Mouse (Mus musculus) heart, postnatal 36 days (tissue): ENCODE data around the gene Gcfc2. TPM values are rescaled to one million over a fixed set of nuclear protein-coding genes. Genes with fewer than 3 reads are reported as not detected.
A peak's percentile ranks its signal among the peaks of the same experiment; 100 is the strongest.

Experiments used
- DNase-seq, 2 experiments: peaks; one replicate each; pipeline ENCODE4 v3.0.0; 2021 to 2022
- intact Hi-C: fragments of 180-260 bp; cut with DNase I; formaldehyde crosslinking; loops from one replicate; pipeline ENCODE4 v1.15.1; 2025
- total RNA-seq, 2 experiments: library from RNA; stranded (reverse); gene quantifications; 2 replicates each; pipeline ENCODE4 v1.2.3; 2021

The Gcfc2 gene
- total RNA-seq: 1 to 10 TPM; 3.3 to 3.6 TPM

- intact Hi-C loops: loop anchor here (2.0 kb wide), 1 partner anchor 729 kb away; no protein-coding TSS in a partner anchor
- peak; percentile 98 to 100 for DNase-seq
These were observed at the start of gene Gcfc2 for GRCm38 (mm10) chr6:81923523-81924142. Gcfc2 (plus strand) TSS chr6:81923669.

- no peak for DNase-seq
These were observed 27.7 kb upstream of the Gcfc2 start for GRCm38 (mm10) chr6:81895678-81896230.

GRCm38 (mm10) chr6:81910302-81910855 is 13.1 kb upstream of the Gcfc2 start:
- intact Hi-C loops: no loop called here
- DNase-seq: no peak

More at GRCm38 (mm10) chr6:81895678-81896230, 27.7 kb upstream of the Gcfc2 start:
- intact Hi-C loops: no loop called here

- DNase-seq: no peak
- intact Hi-C loops: no loop called here
These were observed 12.2 kb upstream of the Gcfc2 start for GRCm38 (mm10) chr6:81911244-81911643.

GRCm38 (mm10) chr6:81911713-81912112 is 11.8 kb upstream of the Gcfc2 start:
- intact Hi-C loops: no loop called here
- no peak for DNase-seq

GRCm38 (mm10) chr6:81912177-81912576 is 11.3 kb upstream of the Gcfc2 start:
- no peak for DNase-seq
- intact Hi-C loops: no loop called here

- intact Hi-C loops: no loop called here
- DNase-seq: no peak
These were observed 835 bp downstream of the Gcfc2 start for GRCm38 (mm10) chr6:81924304-81924703.

GRCm38 (mm10) chr6:81929402-81929801 is 5.9 kb downstream of the Gcfc2 start:
- DNase-seq: no peak
- intact Hi-C loops: loop anchor here (5.0 kb wide), 1 partner anchor 33 kb away; no protein-coding TSS in a partner anchor

- intact Hi-C loops: no loop called here
- no peak for DNase-seq
These were observed 9.8 kb downstream of the Gcfc2 start for GRCm38 (mm10) chr6:81933281-81933680.

GRCm38 (mm10) chr6:81941718-81942117 is 18.2 kb downstream of the Gcfc2 start:
- intact Hi-C loops: no loop called here

GRCm38 (mm10) chr6:81943281-81943680 is 19.8 kb downstream of the Gcfc2 start:
- no peak for DNase-seq
- intact Hi-C loops: no loop called here

More at GRCm38 (mm10) chr6:81941718-81942117, 18.2 kb downstream of the Gcfc2 start:
- DNase-seq: no peak

- no peak for DNase-seq
- intact Hi-C loops: no loop called here
These were observed 21.0 kb downstream of the Gcfc2 start for GRCm38 (mm10) chr6:81944432-81944831.

GRCm38 (mm10) chr6:81946906-81947305 is 23.4 kb downstream of the Gcfc2 start:
- intact Hi-C loops: no loop called here
- DNase-seq: no peak

GRCm38 (mm10) chr6:81955133-81955532 is 31.7 kb downstream of the Gcfc2 start:
- no peak for DNase-seq
- intact Hi-C loops: no loop called here

GRCm38 (mm10) chr6:81956399-81956798 is 32.9 kb downstream of the Gcfc2 start:
- intact Hi-C loops: no loop called here
- DNase-seq: no peak

- DNase-seq: no peak
These were observed 34.5 kb downstream of the Gcfc2 start for GRCm38 (mm10) chr6:81957992-81958391.

GRCm38 (mm10) chr6:81959866-81960265 is 36.4 kb downstream of the Gcfc2 start:
- intact Hi-C loops: loop anchor here (5.0 kb wide), 1 partner anchor 33 kb away; no protein-coding TSS in a partner anchor
- DNase-seq: no peak

More at GRCm38 (mm10) chr6:81957992-81958391, 34.5 kb downstream of the Gcfc2 start:
- intact Hi-C loops: no loop called here

- DNase-seq: no peak
- intact Hi-C loops: loop anchor here (5.0 kb wide), 1 partner anchor 33 kb away; no protein-coding TSS in a partner anchor
These were observed 36.8 kb downstream of the Gcfc2 start for GRCm38 (mm10) chr6:81960284-81960683.

- peak; percentile 92 to 94 for DNase-seq
- intact Hi-C loops: no loop called here
These were observed 42.0 kb downstream of the Gcfc2 start, which contains the start of gene Mrpl19 for GRCm38 (mm10) chr6:81965296-81966067. Mrpl19 (minus strand) TSS chr6:81965958.

GRCm38 (mm10) chr6:81966068-81966544 is 42.6 kb downstream of the Gcfc2 start:
- intact Hi-C loops: no loop called here
- no peak for DNase-seq

GRCm38 (mm10) chr6:81971196-81971595 is 47.7 kb downstream of the Gcfc2 start:
- intact Hi-C loops: no loop called here
- no peak for DNase-seq
